Mouse (Mus musculus): ENCODE data around the gene Gm17349.
A peak's percentile ranks its signal among the peaks of the same experiment; 100 is the strongest.

- peak; percentile 94 for TF ChIP-seq CTCF (IDR thresholded peaks at IDR 0.05; ENCODE audit: low read depth)
- TF ChIP-seq EP300 (IDR thresholded peaks at IDR 0.05; ENCODE audit: low read depth) = 0 out of 2 replicates have a peak, but pooled peaks have one; percentile 18
Measured at GRCm38 (mm10) chr15:99701999-99702900, 3.0 kb downstream of the Gm17349 start, which contains the start of gene Smarcd1.

All from liver, embryonic 14.5 days (tissue).